Mouse (Mus musculus) layer of hippocampus, adult 11-12 months (tissue): ENCODE measurements around the gene Lrrfip2.

Experiments
- DNase-seq: peaks from one replicate; pipeline ENCODE4 v3.0.0; 2022; ENCODE audit warnings: low spot score

The Lrrfip2 gene

GRCm38 (mm10) chr9:111223406-111223805, 106.0 kb downstream of the Lrrfip2 start:
- no peak for DNase-seq

DNA sequence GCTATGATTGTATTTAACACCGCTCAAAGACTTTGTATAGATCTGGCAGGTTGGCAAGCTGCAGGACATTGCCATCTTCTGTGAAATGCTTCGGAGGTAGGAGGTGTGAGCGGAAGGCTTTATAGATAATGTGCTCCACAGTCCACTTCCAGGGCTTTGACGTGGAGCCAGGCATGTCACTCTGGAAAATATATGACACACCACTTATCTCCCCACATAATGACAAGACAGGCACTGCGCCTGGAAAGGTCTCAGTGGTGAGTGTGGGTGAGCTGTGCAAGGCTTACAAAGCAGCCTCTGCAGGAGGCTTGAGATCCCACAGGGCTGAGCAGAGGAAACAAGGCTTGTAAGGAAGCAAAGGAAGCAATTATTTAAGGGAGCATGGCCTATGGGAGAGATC, 111.1 kb downstream of the Lrrfip2 start:
- DNase-seq, result no peak

DNA sequence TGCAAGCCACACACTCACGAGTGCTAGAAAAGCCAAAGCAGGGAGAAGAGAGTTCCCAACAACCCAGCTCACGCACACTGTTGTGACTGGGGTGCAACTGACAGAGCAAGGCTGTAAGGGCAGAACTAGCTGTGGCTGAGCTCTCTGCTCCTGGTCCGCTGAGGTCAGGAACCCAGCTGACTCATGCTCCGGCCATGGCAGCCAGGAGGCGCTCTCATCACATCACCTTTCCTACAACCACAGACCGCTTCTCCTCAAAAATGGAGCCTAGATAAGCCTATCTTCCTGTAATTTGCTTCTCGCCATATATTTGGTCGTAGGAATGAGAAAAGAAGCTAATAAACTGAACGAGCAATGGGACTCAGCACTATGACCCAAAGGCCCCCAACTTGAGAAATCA, 117.3 kb downstream of the Lrrfip2 start:
- DNase-seq, result no peak

GRCm38 (mm10) chr9:111237726-111238125, 120.3 kb downstream of the Lrrfip2 start:
- no peak for DNase-seq

- DNase-seq, result no peak
These were observed 122.4 kb downstream of the Lrrfip2 start for GRCm38 (mm10) chr9:111239821-111240220.

DNA sequence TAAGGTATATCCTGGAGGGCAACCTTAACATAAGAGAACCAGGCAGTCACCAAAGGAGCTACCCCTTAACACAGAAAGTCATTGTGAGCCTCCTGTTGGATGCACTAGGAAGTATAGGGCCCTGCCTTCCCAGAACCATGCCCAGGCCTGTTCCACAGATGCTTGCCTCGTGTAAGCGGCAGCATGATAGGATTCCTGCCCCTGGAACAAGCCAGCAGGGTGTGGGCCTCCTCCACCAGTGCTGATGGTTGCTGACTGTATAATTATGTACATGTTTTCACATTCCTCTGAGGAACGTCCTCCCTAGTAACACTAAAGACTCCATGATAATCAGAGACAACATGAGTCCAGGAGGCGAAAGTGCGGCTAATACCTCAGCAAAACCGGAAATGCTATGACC, 126.0 kb downstream of the Lrrfip2 start:
- DNase-seq, result no peak

GRCm38 (mm10) chr9:111245546-111245945, 128.2 kb downstream of the Lrrfip2 start:
- no peak for DNase-seq

GRCm38 (mm10) chr9:111247682-111248246, 130.4 kb downstream of the Lrrfip2 start:
- peak; percentile 40 for DNase-seq

GRCm38 (mm10) chr9:111252161-111252869, 134.9 kb downstream of the Lrrfip2 start:
- DNase-seq, result no peak

GRCm38 (mm10) chr9:111260360-111260985, 143.1 kb downstream of the Lrrfip2 start:
- DNase-seq, result peak; percentile 50

DNA sequence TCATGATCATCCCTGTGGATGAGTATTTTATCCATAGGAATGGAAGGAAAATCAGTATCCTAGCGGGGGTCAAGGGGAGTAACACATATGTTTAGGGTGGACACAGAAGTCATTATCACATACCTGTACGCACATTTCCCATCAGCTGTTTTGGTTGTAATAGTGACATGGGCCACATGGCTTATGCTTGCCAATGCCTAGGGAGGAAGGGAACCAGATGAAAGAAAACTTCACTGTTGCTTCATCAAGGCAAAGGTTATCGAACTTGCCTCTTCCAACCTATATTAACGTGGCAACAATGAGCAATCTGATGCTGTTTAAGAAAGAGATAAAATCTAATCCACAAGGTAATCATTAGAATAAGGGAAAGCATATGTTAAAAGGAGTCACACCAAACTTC, 144.0 kb downstream of the Lrrfip2 start:
- no peak for DNase-seq

GRCm38 (mm10) chr9:111267998-111268397, 150.6 kb downstream of the Lrrfip2 start:
- DNase-seq, result no peak

DNA sequence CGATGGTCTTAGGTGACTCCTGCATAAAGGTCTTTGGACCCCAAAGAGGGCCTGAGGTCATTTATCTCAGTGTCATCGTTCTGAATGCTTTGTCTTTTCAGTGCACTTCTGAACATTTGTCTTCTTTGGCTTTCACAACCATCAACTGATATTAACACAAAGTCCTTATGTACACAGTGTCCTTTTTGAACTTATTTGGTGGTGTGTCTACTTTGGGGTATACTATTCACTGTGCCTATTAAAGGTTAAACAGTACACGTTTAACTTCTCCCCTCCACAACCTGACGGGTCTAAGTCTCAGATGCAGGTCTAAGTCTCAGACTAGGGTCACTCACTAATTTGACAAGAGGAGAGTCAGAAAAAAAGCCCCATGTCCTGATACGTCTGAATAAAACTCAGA, 153.2 kb downstream of the Lrrfip2 start:
- no peak for DNase-seq

DNA sequence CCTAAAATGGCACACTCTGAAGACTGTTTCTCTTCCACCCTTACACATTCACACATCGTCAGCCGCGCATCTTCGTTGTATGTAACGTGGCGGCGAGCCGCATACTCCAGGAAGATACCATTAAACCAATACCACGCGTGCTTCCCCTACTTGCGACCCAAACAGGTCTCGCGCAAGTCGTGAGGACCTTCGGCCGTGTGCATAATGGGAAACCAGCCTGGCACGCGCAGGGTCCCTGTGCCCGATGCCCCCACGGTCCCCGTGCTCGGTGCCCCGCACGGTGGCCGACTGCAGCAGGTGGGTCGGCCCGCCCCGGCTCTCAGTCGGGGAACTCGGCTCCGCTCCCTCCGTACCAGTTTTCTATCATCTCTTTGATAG, 153.7 kb downstream of the Lrrfip2 start:
- DNase-seq, result no peak

DNA sequence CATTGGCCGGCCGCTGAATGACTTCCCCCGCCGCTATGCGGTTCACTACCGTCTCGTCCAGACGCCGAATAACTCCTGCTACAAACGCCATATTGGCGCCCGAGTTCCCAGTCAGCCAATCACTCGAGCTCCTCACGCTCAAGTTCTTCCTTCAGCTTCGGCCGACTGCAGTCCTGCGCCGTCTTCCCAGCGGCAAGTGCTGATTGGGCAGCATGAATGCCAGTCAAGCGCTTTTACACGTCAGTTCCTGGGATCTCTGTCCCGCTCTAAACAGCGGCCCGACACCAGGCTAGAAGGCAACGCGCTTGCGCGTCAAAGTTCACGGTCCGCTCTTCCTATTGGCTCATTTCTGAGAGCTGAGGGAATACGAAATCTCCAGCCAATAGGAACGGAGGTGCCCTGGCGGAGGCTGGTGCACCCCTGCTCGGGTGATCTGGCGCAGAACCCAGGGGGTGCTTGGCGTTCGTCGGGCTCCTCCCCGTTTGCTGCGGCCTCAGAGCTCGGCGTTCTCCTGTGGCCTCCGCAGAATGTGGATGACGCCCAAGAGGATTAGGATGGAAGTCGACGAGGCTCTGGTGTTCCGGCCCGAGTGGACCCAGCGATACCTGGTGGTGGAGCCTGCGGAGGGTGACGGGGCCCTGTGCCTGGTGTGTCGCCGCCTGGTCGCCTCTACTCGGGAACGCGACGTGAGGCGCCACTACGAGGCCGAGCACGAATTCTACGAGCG, 154.2 kb downstream of the Lrrfip2 start, which contains the start of the genes Mlh1 and Epm2aip1:
Mlh1 (minus strand) TSS at position 358 of the 727 bp plus-strand sequence.
Epm2aip1 (plus strand) TSS at position 496 of the 727 bp plus-strand sequence.
- DNase-seq, result peak; percentile 98

- peak; percentile 24 for DNase-seq
These were observed 155.0 kb downstream of the Lrrfip2 start for GRCm38 (mm10) chr9:111272356-111272755.

GRCm38 (mm10) chr9:111272996-111273785, 155.8 kb downstream of the Lrrfip2 start:
- DNase-seq, result no peak

DNA sequence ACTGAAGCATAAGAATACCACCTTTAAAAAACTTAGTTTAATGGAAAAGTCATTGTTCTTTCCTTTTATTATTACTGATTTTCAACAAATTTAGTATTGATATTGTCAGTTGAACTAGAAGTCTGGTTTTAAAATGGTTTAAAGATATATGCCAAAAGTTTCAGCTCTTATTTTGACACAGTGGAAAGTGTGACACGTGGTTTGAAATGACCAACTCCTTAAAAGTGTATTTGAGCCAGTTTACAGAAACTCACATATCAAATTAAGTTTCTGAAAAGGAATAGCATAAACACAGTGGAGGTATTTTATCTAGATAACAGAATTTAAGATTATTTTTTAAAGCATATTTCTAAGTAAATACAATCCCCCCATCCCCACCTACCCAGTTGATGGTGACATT, 156.6 kb downstream of the Lrrfip2 start:
- no peak for DNase-seq

DNA sequence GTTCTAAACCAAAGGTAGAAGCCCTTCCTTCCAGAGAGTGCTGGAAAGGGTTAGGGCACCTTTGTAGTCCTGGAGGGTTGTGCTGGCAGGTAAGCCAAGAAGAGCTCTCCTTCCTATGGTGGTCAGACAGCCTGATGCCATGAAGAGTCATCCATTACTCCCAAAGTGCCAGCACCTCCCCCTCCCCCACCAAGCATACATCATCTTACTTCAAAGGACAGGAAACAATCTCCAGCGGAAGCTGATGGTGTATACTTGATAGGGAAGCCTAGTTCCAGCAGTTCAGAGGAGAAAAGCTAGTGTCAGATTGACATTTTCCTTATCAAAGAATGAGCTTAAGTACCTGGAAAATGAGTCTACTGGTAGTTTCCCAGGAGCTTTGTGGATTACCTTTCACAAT, 157.8 kb downstream of the Lrrfip2 start:
- DNase-seq, result no peak
